Mouse (Mus musculus): ENCODE data around the gene 1190007I07Rik.

1190007I07Rik gene

DNA sequence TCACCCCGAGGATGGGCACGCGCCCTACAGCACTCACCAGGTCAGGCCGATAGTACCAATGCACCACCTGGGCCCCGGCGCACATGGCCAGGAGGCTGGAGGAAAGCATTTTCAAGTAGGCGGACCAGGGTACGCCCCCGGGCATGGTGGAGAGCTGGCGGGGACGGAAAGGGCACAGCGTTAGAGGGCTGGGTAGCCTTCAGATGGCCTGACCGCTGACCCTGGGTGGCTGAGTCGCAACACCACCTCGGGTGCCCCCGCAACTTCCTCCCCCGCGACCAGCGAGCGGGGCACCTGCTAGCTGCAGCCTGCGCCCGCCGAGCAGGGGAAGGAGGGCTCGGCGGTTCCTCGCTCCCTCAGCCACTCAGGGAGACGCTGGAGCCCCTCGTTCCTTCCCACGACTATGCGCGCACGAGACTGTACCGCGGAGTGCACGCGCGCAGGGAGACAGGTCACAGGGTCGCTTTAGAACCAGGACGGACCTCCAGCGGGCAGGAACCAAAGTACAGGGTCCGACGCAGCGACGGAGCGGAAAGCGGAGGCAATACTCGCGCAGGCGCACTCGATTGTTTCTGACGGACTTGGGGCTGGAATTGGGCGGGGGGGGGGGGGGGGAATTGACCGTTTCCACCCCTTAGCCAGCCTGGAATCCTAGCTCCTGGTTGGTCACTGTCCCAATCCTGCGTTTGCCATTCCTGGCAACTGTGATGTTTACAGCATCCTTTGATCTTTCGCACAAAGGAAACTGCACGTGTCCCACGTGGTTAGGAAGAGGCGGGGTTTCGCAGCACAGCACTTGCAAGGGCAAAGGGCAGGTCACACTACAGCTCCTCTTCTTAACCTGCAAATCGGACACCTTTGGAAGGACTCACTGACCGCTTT lies at the start of gene 1190007I07Rik:
1190007I07Rik (minus strand) TSS at position 558 of the 882 bp plus-strand sequence.
- in situ Hi-C loops (cut with MseI, MboI), result no loop called here

DNA sequence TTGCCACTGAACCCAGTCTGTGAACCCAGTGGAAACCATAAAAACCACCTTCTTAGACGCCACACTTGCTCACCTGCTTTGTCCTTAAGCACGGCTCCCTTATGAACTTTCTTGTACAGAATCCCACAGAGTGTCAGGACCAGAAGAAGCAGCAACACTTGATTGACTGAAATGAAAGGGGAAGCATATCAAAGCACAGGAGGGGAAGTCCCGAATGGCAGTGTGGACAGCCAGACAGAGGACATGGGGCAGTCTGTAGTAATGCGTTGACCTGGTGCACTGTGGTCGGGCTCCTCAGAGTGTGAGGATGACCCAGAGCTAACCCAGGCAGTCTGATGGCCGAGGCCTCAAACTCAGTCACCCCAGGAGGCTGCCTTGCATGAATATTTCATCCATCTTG lies 47.2 kb upstream of the 1190007I07Rik start:
- in situ Hi-C loops (cut with MseI, MboI), result no loop called here

DNA sequence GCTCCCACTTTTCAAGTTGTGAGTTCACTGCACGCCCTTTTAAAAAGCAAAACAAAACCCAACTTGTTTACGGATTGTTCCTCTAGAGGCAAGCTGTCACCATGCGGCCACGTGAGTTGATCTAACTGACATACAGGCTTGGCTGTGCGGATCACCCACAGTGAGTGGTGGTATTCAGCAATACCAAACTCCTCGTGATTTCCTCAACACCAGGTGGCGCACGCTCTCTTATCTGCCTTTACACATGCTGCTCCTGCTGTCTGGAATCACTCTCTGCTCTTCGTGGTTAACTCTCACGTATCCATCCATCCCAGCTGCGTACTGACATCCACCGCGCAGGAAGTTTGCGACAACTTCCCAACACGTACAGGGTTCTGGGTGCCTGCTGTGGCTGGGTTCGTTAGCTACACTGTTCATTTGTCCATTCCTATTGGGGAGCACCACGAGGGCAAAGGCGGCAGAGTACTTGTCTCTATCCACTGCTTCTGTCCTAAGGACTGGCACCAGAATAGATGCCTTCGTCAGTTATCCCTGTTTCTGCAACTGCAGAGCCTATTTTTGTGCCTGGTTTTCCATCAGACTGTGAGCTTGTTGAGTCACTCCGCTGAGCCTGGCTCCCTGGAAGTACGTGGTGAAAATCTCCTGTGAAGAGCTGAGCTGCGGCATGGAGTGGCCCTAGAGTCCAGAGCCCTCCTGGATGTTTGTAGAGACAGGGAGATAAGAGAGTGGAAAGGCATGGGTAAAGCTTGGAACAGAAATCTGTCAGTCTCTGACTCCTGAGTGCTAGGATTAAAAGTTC lies 43.6 kb upstream of the 1190007I07Rik start:
- in situ Hi-C loops (cut with MseI, MboI), result no loop called here

DNA sequence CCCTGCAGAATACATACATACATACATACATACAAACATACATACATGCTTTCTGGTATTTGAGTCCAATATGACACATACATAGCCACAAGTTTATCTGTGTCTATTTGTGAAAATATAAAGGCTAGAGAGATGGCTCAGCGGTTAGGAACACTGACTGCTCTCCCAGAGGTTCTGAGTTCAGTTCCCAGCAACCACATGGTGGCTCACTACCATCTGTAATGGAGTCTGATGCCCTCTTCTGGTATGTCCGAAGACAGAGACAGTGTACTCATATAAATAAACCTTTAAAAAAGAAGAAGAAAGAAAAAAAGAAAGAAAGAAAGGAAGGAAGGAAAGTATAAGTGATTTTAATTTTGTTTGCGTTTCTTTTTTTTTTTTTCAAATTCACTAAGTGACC lies 42.9 kb upstream of the 1190007I07Rik start:
- in situ Hi-C loops (cut with MseI, MboI), result no loop called here

DNA sequence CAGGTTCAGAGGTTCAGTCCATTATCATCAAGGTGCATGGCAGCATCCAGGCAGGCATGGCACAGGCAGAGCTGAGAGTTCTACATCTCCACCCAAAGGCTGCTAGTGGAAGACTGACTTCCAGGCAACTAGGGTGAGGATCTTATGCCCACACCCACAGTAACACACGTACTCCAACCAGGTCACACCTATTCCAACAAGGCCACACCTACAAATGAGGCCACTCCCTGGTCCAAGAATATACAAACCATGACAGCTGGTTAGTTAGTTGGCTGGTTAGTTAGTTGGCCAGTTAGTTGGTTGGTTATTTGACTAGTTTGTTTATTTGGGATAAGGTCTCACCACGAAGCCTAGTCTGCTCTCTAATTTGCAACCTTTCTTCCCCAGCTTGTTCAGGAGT lies 40.3 kb upstream of the 1190007I07Rik start:
- in situ Hi-C loops (cut with MseI, MboI), result no loop called here

DNA sequence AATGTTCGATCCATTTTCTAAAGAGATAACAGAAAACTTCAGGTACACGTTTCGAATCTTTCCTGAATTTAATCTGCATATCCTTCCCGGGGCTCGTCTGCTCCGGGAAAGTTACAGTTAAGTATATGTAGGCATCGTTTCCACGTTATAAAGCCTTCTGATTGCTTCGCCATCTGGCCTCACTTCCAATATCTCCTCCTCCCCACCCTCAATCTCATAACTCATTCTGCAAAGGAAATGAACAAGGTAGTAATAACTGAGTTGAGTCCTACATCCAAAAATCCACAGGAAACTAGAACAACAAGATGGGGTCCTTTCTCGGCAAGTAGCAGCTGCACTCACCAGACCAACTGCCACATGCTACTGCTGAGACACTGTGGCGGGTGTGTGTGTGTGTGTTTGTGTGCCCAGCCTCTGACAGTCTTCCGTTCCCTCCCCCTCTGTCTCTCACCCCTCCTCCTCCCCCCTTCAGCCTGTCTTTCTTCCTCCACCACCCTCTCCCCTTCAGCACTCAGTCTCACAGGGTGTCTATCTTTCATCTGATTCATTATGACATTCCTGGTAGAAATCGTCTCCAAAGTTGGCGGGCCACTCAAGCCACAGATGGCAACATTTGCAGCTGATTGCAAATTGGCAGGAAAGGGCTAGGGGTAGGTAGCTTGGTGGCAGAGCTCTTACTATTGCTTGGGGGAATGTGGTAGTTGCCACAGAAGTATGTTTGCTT lies 39.4 kb upstream of the 1190007I07Rik start:
- in situ Hi-C loops (cut with MseI, MboI), result no loop called here

DNA sequence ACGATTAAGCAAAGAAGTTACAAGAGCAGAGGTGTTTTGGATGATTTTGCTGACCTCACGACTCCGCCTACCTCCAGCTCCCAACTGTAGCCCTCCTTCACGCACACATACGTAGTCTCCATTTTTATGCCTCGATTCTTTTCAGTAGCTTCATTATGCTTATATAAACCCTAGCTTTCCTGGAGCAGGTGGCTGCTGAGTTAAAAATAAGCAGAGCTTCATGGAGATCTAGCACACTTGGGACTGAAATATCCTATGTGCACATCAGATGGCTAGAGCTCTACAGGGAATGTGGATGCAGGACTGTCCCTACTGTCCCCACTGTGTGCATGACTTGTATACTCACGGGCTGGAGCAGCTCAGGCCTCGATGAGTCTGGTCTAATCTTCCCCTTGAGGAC lies 38.8 kb upstream of the 1190007I07Rik start:
- in situ Hi-C loops (cut with MseI, MboI), result no loop called here

DNA sequence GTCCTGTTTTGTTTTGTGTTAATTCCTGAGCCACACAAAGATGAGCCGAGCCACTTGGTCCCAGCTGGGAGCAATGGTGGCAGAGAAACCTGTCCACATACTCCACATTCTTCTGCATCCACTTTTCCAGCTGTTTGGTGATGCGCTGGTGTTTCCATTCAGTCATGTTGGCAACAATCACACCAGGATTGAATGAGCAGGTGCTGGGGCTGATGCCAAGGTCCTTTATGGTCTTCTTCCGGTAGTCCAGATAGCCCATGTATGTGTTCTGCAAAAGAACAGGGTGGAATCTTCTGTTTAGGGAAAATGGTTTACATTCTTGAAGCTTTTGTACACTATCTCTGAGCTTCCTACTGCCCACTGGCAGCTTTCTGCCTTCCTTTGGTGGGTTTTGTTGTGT lies 31.6 kb upstream of the 1190007I07Rik start:
- in situ Hi-C loops (cut with MseI, MboI), result no loop called here

DNA sequence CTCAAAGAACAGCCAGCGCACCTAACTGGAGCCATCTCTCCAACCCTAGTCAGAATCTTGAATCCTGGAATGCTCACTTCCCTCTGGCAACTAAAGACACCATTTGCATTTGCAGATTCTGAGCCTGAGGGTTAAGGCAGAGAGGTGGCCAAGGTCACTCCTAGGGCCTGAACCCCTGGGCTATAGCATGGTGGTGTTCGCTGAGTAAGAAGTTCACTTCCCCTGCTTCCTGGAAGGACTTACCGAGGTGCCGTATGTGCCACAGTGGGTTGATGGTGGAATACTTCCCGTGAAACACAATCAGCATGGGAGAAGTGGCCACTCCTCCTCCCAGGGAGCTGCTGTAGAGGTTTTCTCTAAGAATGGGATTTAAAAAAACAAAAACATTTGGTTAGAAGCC lies 29.6 kb upstream of the 1190007I07Rik start:
- in situ Hi-C loops (cut with MseI, MboI), result no loop called here

DNA sequence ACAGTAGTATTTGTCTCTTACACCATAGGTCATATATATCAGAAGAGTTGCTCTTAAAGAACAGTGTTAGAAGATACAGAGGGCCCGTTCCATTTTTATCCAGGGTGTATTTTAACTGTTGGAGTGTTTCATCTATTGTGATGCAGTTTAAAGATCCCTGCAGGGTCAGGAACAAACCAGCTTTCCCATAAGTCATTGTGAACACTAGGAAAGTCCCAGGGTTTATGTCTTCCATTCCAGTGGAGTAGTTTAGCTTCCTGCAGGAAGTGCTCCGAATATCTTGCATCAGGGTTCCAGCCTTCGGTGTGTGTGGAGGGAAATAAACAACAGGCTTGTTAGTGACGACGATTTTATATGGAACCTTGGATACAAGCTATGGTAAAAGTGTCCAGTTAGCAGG lies 28.2 kb upstream of the 1190007I07Rik start:
- in situ Hi-C loops (cut with MseI, MboI), result no loop called here

DNA sequence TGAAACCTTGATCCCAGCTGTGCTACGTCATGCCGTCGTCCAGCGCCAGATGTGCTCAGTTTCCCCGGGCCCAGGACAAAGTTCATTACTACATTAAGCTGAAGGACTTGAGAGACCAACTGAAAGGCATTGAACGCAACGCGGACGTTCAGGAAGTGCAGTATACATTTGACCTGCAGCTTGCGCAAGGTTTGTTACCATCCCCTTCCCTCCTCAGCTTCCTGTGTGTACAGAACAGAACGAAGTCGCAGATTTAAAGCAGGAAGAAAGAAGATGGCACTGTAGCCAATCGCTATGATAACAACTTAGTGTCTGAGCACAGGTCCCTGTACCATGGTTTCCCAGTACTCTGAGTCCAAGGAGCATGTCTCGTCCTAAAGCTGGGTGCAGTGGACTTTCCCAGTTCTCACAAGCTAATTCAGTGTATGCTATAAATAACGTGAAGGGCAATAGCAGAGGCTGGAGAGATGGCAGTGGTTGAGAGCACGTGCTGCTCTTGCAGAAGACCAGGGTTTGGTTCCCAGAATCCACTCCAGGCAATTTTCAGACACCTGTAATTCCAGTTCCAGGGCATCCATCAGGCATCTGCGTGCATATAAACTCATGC lies 24.3 kb upstream of the 1190007I07Rik start:
- in situ Hi-C loops (cut with MseI, MboI), result loop anchor here in 1 of 2 experiments (25.0 kb wide), 1 partner anchor 1010 kb away; the partner anchor contains the start of genes Ankrd24, Gm10778 and Sirt6

DNA sequence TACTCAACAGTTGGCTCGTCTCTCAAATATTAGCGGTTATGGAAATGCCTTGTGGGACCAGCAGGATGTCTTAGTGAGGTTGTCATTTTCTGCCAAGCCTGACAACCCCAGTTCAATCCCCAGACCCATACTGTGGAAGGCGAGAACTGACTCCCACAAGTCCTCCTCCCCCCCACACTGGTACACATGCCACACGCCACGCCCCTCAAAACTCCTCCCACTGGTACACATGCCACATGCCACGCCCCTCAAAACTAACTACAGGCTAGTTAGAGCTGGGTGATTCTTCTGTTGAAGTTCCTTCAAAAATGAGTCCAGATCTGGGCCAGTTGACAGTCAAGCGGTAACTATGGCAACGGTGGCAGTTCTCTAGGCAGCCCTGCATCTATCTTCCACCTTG lies 23.1 kb upstream of the 1190007I07Rik start:
- in situ Hi-C loops (cut with MseI, MboI), result loop anchor here in 1 of 2 experiments (25.0 kb wide), 1 partner anchor 1009 kb away; the partner anchor contains the start of genes Ankrd24, Gm10778 and Sirt6

DNA sequence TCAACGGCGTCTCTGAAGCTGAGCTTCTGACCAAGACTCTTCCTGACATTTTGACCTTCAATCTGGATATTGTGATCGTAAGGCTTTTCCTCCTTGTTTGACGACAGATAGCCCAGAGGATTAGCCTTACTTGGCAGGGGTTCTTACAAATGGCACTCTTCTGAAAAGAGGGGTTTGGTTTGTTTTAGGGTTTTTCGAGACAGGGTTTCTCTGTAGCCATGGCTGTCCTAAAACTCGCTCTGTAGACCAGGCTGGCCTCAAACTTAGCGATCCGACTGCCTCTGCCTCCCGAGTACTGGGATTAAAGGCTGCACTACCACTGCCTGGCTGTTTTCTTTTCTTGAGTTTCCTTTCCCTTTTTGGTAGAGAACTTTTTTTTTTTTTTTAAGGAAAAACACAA lies 18.5 kb upstream of the 1190007I07Rik start:
- in situ Hi-C loops (cut with MseI, MboI), result loop anchor here in 1 of 2 experiments (25.0 kb wide), 1 partner anchor 1004 kb away; the partner anchor contains the start of genes Ankrd24, Gm10778 and Sirt6

DNA sequence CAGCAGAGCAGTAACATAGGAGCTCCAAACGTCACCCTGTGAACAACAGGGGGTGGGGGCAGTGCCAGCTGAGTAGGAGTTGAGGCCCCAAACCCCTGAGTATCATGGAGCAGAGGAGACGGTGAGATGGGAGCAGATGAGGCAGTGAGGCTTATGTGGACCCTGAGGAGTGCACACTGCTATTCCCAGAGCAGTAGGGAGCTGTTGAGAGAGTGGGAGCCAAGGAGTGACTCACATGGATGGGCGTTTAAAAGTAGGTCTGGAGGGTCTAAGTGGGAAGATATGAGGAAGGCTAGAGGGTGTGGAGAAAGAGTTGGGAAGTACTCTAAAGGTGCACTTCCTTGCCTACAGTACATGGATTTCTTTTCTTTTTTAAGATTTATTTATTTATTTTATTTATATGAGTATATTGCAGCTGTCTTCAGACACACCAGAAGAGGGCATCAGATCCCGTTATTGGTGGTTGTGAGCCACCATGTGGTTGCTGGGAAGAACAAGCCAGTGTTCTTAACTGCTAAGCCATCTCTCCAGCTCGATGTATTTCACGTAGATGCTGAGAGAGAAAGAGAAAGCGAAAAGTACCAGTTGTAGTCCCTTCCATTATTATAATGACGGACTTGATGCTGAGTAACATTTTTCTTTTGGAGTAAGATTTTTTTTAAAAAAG lies 16.1 kb upstream of the 1190007I07Rik start:
- in situ Hi-C loops (cut with MseI, MboI), result loop anchor here in 1 of 2 experiments (25.0 kb wide), 1 partner anchor 1002 kb away; the partner anchor contains the start of genes Ankrd24, Gm10778 and Sirt6

DNA sequence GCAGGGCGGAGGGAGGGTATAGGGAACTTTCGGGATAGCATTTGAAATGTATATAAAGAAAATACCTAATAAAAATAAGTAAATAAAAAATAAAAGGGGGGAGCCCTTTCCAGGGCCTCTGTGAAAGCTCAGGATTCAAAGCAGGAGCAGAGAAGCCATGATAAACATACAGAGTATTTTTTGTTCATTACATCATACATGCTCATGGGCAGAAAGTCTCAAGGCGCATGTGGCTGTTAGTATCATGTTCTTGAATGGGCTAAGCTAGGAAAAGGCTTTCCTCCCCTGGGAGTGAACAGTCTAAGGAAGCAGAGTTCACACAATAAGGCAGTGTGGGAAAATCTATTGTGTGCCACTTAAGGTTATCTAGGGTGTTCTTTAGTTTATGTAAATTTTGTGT lies 13.3 kb upstream of the 1190007I07Rik start:
- in situ Hi-C loops (cut with MseI, MboI), result loop anchor here in 1 of 2 experiments (25.0 kb wide), 1 partner anchor 999 kb away; the partner anchor contains the start of genes Ankrd24, Gm10778 and Sirt6

DNA sequence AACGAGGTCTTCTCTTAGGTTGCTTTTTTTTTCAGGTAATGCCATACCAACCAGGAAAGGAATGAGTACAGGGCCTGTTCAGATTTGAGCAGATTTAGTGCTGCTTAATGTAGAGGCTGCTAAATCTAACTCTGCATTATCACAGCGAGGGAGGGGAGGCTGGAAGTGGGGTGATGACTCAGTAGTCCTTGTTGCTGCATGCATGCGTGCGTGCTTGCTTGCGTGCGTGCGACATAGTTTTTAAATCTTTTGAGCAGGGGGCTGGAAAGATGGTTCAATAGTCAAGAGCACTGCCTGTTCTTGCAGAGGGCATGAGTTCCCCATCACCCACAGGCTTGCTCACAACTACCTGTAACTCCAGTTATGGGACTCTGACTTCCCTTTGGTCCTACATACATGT lies 11.3 kb upstream of the 1190007I07Rik start:
- in situ Hi-C loops (cut with MseI, MboI), result loop anchor here in 1 of 2 experiments (25.0 kb wide), 1 partner anchor 997 kb away; the partner anchor contains the start of genes Ankrd24, Gm10778 and Sirt6

DNA sequence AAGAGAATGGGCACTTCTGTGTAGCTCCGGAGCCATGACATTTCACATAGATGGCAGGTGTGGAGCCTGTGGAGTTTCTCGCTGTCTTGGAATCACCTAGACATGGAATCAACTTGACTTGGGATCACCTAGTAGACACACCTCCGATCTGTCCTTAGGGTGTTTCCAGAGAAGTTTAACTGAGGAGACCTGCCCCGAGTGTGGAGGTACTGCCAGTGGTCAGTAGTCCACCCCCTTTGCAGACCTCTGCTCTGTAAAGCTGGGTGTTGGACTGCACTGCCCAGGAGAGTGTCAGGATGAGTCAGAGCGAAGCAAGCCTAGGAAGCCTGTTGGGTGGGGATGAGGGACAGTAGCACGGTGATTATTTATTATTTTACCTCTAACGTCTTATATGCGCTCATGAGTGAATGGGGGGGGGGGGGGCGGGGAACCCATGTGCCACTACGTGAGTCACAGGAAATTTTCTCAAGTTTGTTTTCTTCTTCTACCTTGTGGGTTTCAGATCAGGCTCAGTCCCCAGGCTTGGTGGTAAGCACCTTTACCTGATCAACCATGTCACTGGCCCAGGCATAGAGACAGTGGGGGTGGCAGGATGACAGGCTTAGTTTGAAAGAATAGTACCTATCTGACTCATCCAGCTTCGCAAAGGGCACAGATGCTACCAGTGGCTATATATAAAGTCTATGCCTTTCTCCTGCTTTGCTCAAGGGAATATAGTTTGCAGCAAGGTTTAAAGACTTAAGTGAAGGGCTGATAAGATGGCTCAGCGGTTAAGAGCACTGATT lies 9.7 kb upstream of the 1190007I07Rik start:
- in situ Hi-C loops (cut with MseI, MboI), result loop anchor here in 1 of 2 experiments (25.0 kb wide), 1 partner anchor 995 kb away; the partner anchor contains the start of genes Ankrd24, Gm10778 and Sirt6

DNA sequence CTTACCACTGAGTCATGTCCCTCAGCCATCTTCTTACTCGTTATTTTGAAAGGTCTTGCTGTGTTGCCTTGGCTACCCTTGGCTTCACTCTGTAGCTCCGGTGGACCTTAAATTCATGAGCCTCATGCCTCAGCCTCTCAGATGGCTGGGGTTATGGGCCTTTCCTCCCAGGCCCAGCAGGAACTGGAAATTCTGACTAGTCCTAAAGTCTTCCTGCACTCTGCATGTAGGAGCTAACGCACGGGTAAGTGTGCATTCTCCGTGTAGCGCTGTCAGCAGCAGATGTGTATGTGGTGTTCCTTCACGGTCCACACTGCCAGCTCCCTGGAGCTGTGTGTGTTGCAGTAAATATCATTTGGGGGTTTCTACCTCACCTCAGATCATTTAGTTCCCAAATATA lies 8.1 kb upstream of the 1190007I07Rik start:
- in situ Hi-C loops (cut with MseI, MboI), result loop anchor here in 1 of 2 experiments (25.0 kb wide), 1 partner anchor 994 kb away; the partner anchor contains the start of genes Ankrd24, Gm10778 and Sirt6

DNA sequence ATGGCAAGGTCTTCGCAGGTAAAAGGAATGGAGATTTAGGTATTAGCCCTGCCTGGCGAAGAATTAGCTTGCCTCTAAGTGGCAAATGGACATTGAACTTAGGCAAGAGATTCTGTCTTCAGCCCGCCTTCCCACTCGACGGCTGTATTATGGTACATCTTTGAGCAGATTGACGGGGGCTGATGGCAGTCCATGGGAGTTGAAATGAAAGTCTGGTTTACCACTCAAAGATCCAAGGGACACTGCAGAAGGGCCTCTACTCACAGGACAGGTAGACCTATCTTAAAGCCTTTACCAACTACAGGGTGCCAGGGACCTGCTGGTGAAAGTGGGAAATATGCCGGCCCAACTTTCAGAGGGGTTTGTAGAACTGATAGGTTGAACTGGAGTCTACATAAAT lies 7.5 kb upstream of the 1190007I07Rik start:
- in situ Hi-C loops (cut with MseI, MboI), result loop anchor here in 1 of 2 experiments (25.0 kb wide), 1 partner anchor 993 kb away; the partner anchor contains the start of genes Ankrd24, Gm10778 and Sirt6
